Mouse (Mus musculus) gonadal fat pad, adult 2 months (tissue): ENCODE data around the gene Tbc1d21. TPM values are rescaled to one million over a fixed set of nuclear protein-coding genes. Genes with fewer than 3 reads are reported as not detected.

Experiments used
- DNase-seq: peaks from one replicate; pipeline ENCODE4 v3.0.0-alpha.2; 2012; ENCODE audit warnings: low read depth
- polyA plus RNA-seq: library from polyadenylated mRNA; depleted of rRNA; stranded (reverse); fragments of >200 nt; gene quantifications from 2 replicates; pipeline ENCODE4 v1.2.3, GENCODE M21; 2012; rRNA removed

Tbc1d21 gene
- polyA plus RNA-seq, 1 experiment, result 0.50 TPM

- no peak for DNase-seq
These were observed 28.5 kb downstream of the Tbc1d21 start for GRCm38 (mm10) chr9:58341795-58342194.

- DNase-seq, result no peak
These were observed 33.5 kb downstream of the Tbc1d21 start for GRCm38 (mm10) chr9:58336650-58337281.

GRCm38 (mm10) chr9:58331276-58331675, 39.0 kb downstream of the Tbc1d21 start:
- DNase-seq, result no peak

- DNase-seq, result no peak
These were observed 40.0 kb downstream of the Tbc1d21 start for GRCm38 (mm10) chr9:58330293-58330692.

- no peak for DNase-seq
These were observed 42.9 kb downstream of the Tbc1d21 start for GRCm38 (mm10) chr9:58327382-58327781.

GRCm38 (mm10) chr9:58326477-58327180, 43.6 kb downstream of the Tbc1d21 start:
- DNase-seq, result no peak

- no peak for DNase-seq
These were observed 48.6 kb downstream of the Tbc1d21 start for GRCm38 (mm10) chr9:58321681-58322080.

- no peak for DNase-seq
These were observed 51.9 kb downstream of the Tbc1d21 start for GRCm38 (mm10) chr9:58318317-58318716.

GRCm38 (mm10) chr9:58317381-58317780, 52.9 kb downstream of the Tbc1d21 start:
- DNase-seq, result no peak

- DNase-seq, result no peak
These were observed 53.5 kb downstream of the Tbc1d21 start for GRCm38 (mm10) chr9:58316784-58317183.

GRCm38 (mm10) chr9:58315850-58316249, 54.4 kb downstream of the Tbc1d21 start:
- no peak for DNase-seq

GRCm38 (mm10) chr9:58314682-58315360, 55.4 kb downstream of the Tbc1d21 start:
- DNase-seq, result no peak

- no peak for DNase-seq
These were observed 57.3 kb downstream of the Tbc1d21 start, which contains the start of gene Loxl1 for GRCm38 (mm10) chr9:58312944-58313359. Gene Loxl1 (minus strand): TSS chr9:58313186.

GRCm38 (mm10) chr9:58312196-58312943, 57.9 kb downstream of the Tbc1d21 start:
- DNase-seq, result no peak

GRCm38 (mm10) chr9:58311191-58311910, 58.9 kb downstream of the Tbc1d21 start:
- DNase-seq, result no peak

- DNase-seq, result no peak
These were observed 60.1 kb downstream of the Tbc1d21 start for GRCm38 (mm10) chr9:58310043-58310660.

Other genes with a start within 250 kb of the Tbc1d21 start
- 124 and 133 TPM in 2 replicates for gene Islr, start 166.1 kb downstream of the Tbc1d21 start, polyA plus RNA-seq
- gene Islr2, start 166.1 kb downstream of the Tbc1d21 start, polyA plus RNA-seq, result 2.0 and 2.2 TPM in 2 replicates
- 18.7 and 22.4 TPM in 2 replicates for gene Pml, start 120.7 kb downstream of the Tbc1d21 start, polyA plus RNA-seq
- 32.8 and 42.0 TPM in 2 replicates for gene Stoml1, start 117.3 kb downstream of the Tbc1d21 start, polyA plus RNA-seq
- 70.7 and 74.1 TPM in 2 replicates for gene Loxl1, start 57.3 kb downstream of the Tbc1d21 start, polyA plus RNA-seq
- 4.2 and 5.7 TPM in 2 replicates for gene Insyn1, start 118.1 kb upstream of the Tbc1d21 start, polyA plus RNA-seq
- gene Cd276, start 185.0 kb upstream of the Tbc1d21 start, polyA plus RNA-seq, result 5.2 and 6.5 TPM in 2 replicates
- 499 and 524 TPM in 2 replicates for gene Nptn, start 211.8 kb upstream of the Tbc1d21 start, polyA plus RNA-seq